Mouse (Mus musculus) MEL (cell line): ENCODE measurements at regions not wholly inside any gene's neighbourhood (a gene's known extent, or its start where the extent isn't known, plus 50 kb on each side); places are given as distances from the start of the nearest gene placed in this dataset.

Experiments
- BHLHE40 ChIP-seq: IDR thresholded peaks from 2 replicates; pipeline ENCODE4 v1.6.1; 2012; ENCODE audit warnings: low read depth, mild to moderate bottlenecking, inconsistent platforms, low read length, improper control_type of control experiment, borderline replicate concordance
- CTCF ChIP-seq, 3 experiments: IDR thresholded peaks in 2 of 3; conservative IDR thresholded peaks in 1 of 3; 2 replicates each; pipeline ENCODE4 v1.5.1; 2011 to 2012; ENCODE audit warnings: low read length in 3 of 3, low read depth in 2 of 3, mild to moderate bottlenecking in 2 of 3, improper control_type of control experiment in 1 of 3, inconsistent platforms in 1 of 3, mixed read lengths in 1 of 3, moderate library complexity in 1 of 3; ENCODE audit not compliant: control insufficient read depth in 1 of 3, insufficient read depth in 1 of 3, poor library complexity in 1 of 3, severe bottlenecking in 1 of 3
- E2F4 ChIP-seq: IDR thresholded peaks from 2 replicates; pipeline ENCODE4 v1.6.1; 2011; ENCODE audit warnings: low read depth, low read length, improper control_type of control experiment, borderline replicate concordance
- GATA1 ChIP-seq: IDR thresholded peaks from 2 replicates; pipeline ENCODE4 v1.6.1; 2011; ENCODE audit warnings: low read depth, low read length, improper control_type of control experiment
- HCFC1 ChIP-seq: IDR thresholded peaks from 2 replicates; pipeline ENCODE4 v1.6.1; 2012; ENCODE audit warnings: low read depth, mild to moderate bottlenecking, inconsistent platforms, low read length, improper control_type of control experiment, moderate library complexity
- KAT2A ChIP-seq: conservative IDR thresholded peaks from 2 replicates; pipeline ENCODE4 v1.6.1; 2012; ENCODE audit warnings: low read depth, low read length, improper control_type of control experiment, inconsistent platforms
- MAFK ChIP-seq: IDR thresholded peaks from 2 replicates; pipeline ENCODE4 v1.6.1; 2011; ENCODE audit warnings: low read depth, mild to moderate bottlenecking, low read length, improper control_type of control experiment, borderline replicate concordance
- MAX ChIP-seq: IDR thresholded peaks from 2 replicates; pipeline ENCODE4 v1.6.1; 2011; ENCODE audit warnings: low read length, improper control_type of control experiment
- MAZ ChIP-seq: IDR thresholded peaks from 2 replicates; pipeline ENCODE4 v1.6.1; 2012; ENCODE audit warnings: low read depth, mild to moderate bottlenecking, inconsistent platforms, low read length, improper control_type of control experiment
- POLR2A ChIP-seq, 2 experiments: IDR thresholded peaks; 2 replicates each; pipeline ENCODE4 v1.6.1; 2011 to 2012; ENCODE audit warnings: low read length in 2 of 2, mild to moderate bottlenecking in 2 of 2, control low read depth in 1 of 2, improper control_type of control experiment in 1 of 2, low read depth in 1 of 2, moderate library complexity in 1 of 2; ENCODE audit not compliant: control insufficient read depth in 1 of 2, insufficient read depth in 1 of 2, poor library complexity in 1 of 2
- ZC3H11A ChIP-seq: IDR thresholded peaks from 2 replicates; pipeline ENCODE4 v1.6.1; 2012; ENCODE audit warnings: low read depth, mild to moderate bottlenecking, inconsistent platforms, low read length, improper control_type of control experiment
- ZKSCAN1 ChIP-seq: IDR thresholded peaks from 2 replicates; pipeline ENCODE4 v1.6.1; 2012; ENCODE audit warnings: low read depth, mild to moderate bottlenecking, inconsistent platforms, low read length, improper control_type of control experiment, moderate library complexity

- TF ChIP-seq MAX (no peak), MAZ (no peak), MAFK (no peak), CTCF (IDR thresholded peaks at IDR 0.05 in 2 of 3, conservative IDR thresholded peaks at IDR 0.05 in 1 of 3; ENCODE audit: control insufficient read depth in 1 of 3, insufficient read depth in 1 of 3, low read depth in 2 of 3, low read length in 3 of 3, poor library complexity in 1 of 3, severe bottlenecking in 1 of 3) (no peak), ZC3H11A (no peak), HCFC1 (no peak), POLR2A (IDR thresholded peaks at IDR 0.05; ENCODE audit: control insufficient read depth in 1 of 2, insufficient read depth in 1 of 2, low read depth in 1 of 2, low read length in 2 of 2, poor library complexity in 1 of 2) (no peak), BHLHE40 (no peak), E2F4 (no peak), KAT2A (no peak), GATA1 (no peak), ZKSCAN1 (no peak)
Measured at GRCm38 (mm10) chr8:103492914-103493517, 608.4 kb upstream of the Cdh5 start.
